Mouse (Mus musculus): Measurements from ENCODE around the gene Slc12a7. TPM values are rescaled to one million over a fixed set of nuclear protein-coding genes. Genes with fewer than 3 reads are reported as not detected.
A peak's percentile ranks its signal among the peaks of the same experiment; 100 is the strongest.

The Slc12a7 gene
- total RNA-seq, 2 experiments from 2014 or later: 4.5 to 5.2 TPM

- DNase-seq: peak; percentile 63
- intact Hi-C loops (cut with DNase I; ENCODE audit: low total_unique reads): no loop called here
These were observed 59.3 kb downstream of the Slc12a7 start for GRCm38 (mm10) chr13:73792176-73792575.

GRCm38 (mm10) chr13:73793171-73793570 is 60.3 kb downstream of the Slc12a7 start:
- DNase-seq: no peak
- intact Hi-C loops (cut with DNase I; ENCODE audit: low total_unique reads): no loop called here

- intact Hi-C loops (cut with DNase I; ENCODE audit: low total_unique reads): no loop called here
- no peak for DNase-seq
These were observed 66.2 kb downstream of the Slc12a7 start for GRCm38 (mm10) chr13:73799110-73799509.

GRCm38 (mm10) chr13:73803450-73804178 is 70.7 kb downstream of the Slc12a7 start:
- intact Hi-C loops (cut with DNase I; ENCODE audit: low total_unique reads): no loop called here
- peak; percentile 63 for DNase-seq

GRCm38 (mm10) chr13:73804914-73805313 is 72.0 kb downstream of the Slc12a7 start:
- no peak for DNase-seq
- intact Hi-C loops (cut with DNase I; ENCODE audit: low total_unique reads): no loop called here

- intact Hi-C loops (cut with DNase I; ENCODE audit: low total_unique reads): no loop called here
- DNase-seq: no peak
These were observed 80.0 kb downstream of the Slc12a7 start for GRCm38 (mm10) chr13:73812936-73813335.

- intact Hi-C loops (cut with DNase I; ENCODE audit: low total_unique reads): no loop called here
- no peak for DNase-seq
These were observed 81.3 kb downstream of the Slc12a7 start for GRCm38 (mm10) chr13:73814181-73814580.

- DNase-seq: no peak
These were observed 83.4 kb downstream of the Slc12a7 start for GRCm38 (mm10) chr13:73816338-73816737.

GRCm38 (mm10) chr13:73818921-73819320 is 86.0 kb downstream of the Slc12a7 start:
- intact Hi-C loops (cut with DNase I; ENCODE audit: low total_unique reads): no loop called here

More at GRCm38 (mm10) chr13:73816338-73816737, 83.4 kb downstream of the Slc12a7 start:
- intact Hi-C loops (cut with DNase I; ENCODE audit: low total_unique reads): no loop called here

GRCm38 (mm10) chr13:73821251-73821650 is 88.4 kb downstream of the Slc12a7 start:
- DNase-seq: no peak
- intact Hi-C loops (cut with DNase I; ENCODE audit: low total_unique reads): no loop called here

More at GRCm38 (mm10) chr13:73818921-73819320, 86.0 kb downstream of the Slc12a7 start:
- no peak for DNase-seq

GRCm38 (mm10) chr13:73822187-73822800 is 89.4 kb downstream of the Slc12a7 start:
- DNase-seq: peak; percentile 54
- intact Hi-C loops (cut with DNase I; ENCODE audit: low total_unique reads): loop anchor here (2.0 kb wide), 1 partner anchor 105 kb away; no protein-coding TSS in a partner anchor

- intact Hi-C loops (cut with DNase I; ENCODE audit: low total_unique reads): loop anchor here (2.0 kb wide), 1 partner anchor 107 kb away; no protein-coding TSS in a partner anchor
These were observed 90.8 kb downstream of the Slc12a7 start for GRCm38 (mm10) chr13:73823711-73824110.

GRCm38 (mm10) chr13:73827243-73827642 is 94.3 kb downstream of the Slc12a7 start:
- DNase-seq: no peak
- intact Hi-C loops (cut with DNase I; ENCODE audit: low total_unique reads): no loop called here

More at GRCm38 (mm10) chr13:73823711-73824110, 90.8 kb downstream of the Slc12a7 start:
- no peak for DNase-seq

GRCm38 (mm10) chr13:73831486-73831885 is 98.6 kb downstream of the Slc12a7 start:
- intact Hi-C loops (cut with DNase I; ENCODE audit: low total_unique reads): no loop called here
- peak; percentile 59 for DNase-seq

- intact Hi-C loops (cut with DNase I; ENCODE audit: low total_unique reads): loop anchor here (2.0 kb wide), 1 partner anchor 73 kb away; no protein-coding TSS in a partner anchor
- DNase-seq: peak; percentile 14
These were observed 100.9 kb downstream of the Slc12a7 start for GRCm38 (mm10) chr13:73833809-73834208.

- intact Hi-C loops (cut with DNase I; ENCODE audit: low total_unique reads): no loop called here
- DNase-seq: no peak
These were observed 102.9 kb downstream of the Slc12a7 start for GRCm38 (mm10) chr13:73835791-73836190.

- intact Hi-C loops (cut with DNase I; ENCODE audit: low total_unique reads): no loop called here
- no peak for DNase-seq
These were observed 103.6 kb downstream of the Slc12a7 start for GRCm38 (mm10) chr13:73836491-73836890.

- intact Hi-C loops (cut with DNase I; ENCODE audit: low total_unique reads): no loop called here
These were observed 104.8 kb downstream of the Slc12a7 start for GRCm38 (mm10) chr13:73837708-73838107.

GRCm38 (mm10) chr13:73839137-73839548 is 106.2 kb downstream of the Slc12a7 start:
- no peak for DNase-seq
- intact Hi-C loops (cut with DNase I; ENCODE audit: low total_unique reads): no loop called here

More at GRCm38 (mm10) chr13:73837708-73838107, 104.8 kb downstream of the Slc12a7 start:
- no peak for DNase-seq

- DNase-seq: no peak
- intact Hi-C loops (cut with DNase I; ENCODE audit: low total_unique reads): loop anchor here (2.0 kb wide), 1 partner anchor 65 kb away; no protein-coding TSS in a partner anchor
These were observed 106.8 kb downstream of the Slc12a7 start for GRCm38 (mm10) chr13:73839740-73840139.

- no peak for DNase-seq
These were observed 109.8 kb downstream of the Slc12a7 start for GRCm38 (mm10) chr13:73842696-73843095.

More at GRCm38 (mm10) chr13:73842696-73843095, 109.8 kb downstream of the Slc12a7 start:
- intact Hi-C loops (cut with DNase I; ENCODE audit: low total_unique reads): no loop called here

All from gastrocnemius, postnatal 14 days (tissue).